Mouse (Mus musculus): ENCODE measurements around the gene Taf1c.

GRCm38 (mm10) chr8:119651324-119651723, 46.3 kb upstream of the Taf1c start:
- TF ChIP-seq GATA1 (IDR thresholded peaks at IDR 0.05; ENCODE audit: low read length) (no peak), TAL1 (IDR thresholded peaks at IDR 0.05; ENCODE audit: low read length) (no peak)

All from erythroblast, embryonic 14.5 days (primary cell).